ENCODE assay signal across 8 mouse cellular contexts in the genomic region with DNA sequence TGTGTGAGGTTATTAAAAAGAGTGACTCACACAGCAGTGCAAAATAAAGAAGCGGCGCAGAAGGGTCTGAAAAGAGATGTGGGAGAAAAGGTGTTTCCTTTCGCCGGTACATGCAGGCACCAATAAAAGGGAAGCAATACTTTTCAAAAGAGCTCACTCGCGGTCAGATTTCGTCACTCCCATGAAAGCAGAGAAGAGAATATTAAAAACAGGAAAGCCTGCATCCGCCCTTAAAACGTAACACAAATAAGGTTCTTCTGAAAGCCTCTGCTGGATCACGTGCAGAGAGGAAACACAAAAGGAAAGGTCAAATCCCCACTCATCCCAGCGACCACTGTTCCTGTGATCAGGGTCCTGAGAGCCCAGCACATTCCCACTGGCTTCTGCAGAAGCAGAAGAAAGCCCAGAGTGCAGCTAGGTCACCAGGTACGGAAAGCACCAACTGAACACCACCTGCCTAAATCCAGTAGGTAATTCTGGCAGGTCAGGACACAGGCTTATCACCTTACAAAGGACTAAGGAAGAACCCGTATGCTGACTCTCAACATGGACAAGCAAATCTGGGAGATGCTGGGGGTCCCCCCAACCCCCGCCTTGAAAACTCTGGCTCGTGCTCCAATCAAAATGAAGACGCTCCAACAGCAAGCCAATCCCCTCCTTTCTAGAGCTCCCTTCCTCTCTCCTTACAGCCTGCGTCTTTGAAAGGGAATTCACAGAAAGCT. TPM values are rescaled to one million over a fixed set of nuclear protein-coding genes. Genes with fewer than 3 reads are reported as not detected.
DNase-seq lines count a peak whose midpoint lies in the region; ATAC-seq lines count a peak whose summit lies in the region.

No protein-coding gene starts in this region.

- H3K27me3 ChIP-seq in embryonic facial prominence, embryonic 13.5 days, result no peaks in the 10 kb centered on the region
- no peaks in the 10 kb centered on the region for H3K27me3 ChIP-seq in hindbrain, embryonic 13.5 days
- 0 out of 2 replicates have a peak, but pooled peaks cover 3% of the 10 kb centered on the region for H3K27me3 ChIP-seq in midbrain, embryonic 15.5 days (replicated peaks)

- no peaks in the 10 kb centered on the region for H3K9me3 ChIP-seq in embryonic facial prominence, embryonic 13.5 days
- no peaks in the 10 kb centered on the region for H3K9me3 ChIP-seq in hindbrain, embryonic 13.5 days
- no peaks in the 10 kb centered on the region for H3K9me3 ChIP-seq in midbrain, embryonic 15.5 days

- DNase-seq in 416B (ENCODE audit: low read depth), result peak; percentile 97
- DNase-seq in CD4-positive, CD25-positive, alpha-beta regulatory T cell, adult 2 months (ENCODE audit: low read depth, low spot score), result peak; percentile 85
- peak; percentile 20 for DNase-seq in liver

- H3K36me3 ChIP-seq in embryonic facial prominence, embryonic 13.5 days, result no peaks in the 10 kb centered on the region
- H3K36me3 ChIP-seq in hindbrain, embryonic 13.5 days, result no peaks in the 10 kb centered on the region
- no peaks in the 10 kb centered on the region for H3K36me3 ChIP-seq in midbrain, embryonic 15.5 days (replicated peaks)

- peak overlapping the region; percentile 79 for H3K4me2 ChIP-seq in embryonic facial prominence, embryonic 13.5 days
- peak overlapping the region; percentile 81 for H3K4me2 ChIP-seq in hindbrain, embryonic 13.5 days
- H3K4me2 ChIP-seq in midbrain, embryonic 15.5 days, result peak overlapping the region; percentile 77

- peak; percentile 74; the same call in 1 of the 2 replicates for ATAC-seq in embryonic facial prominence, embryonic 13.5 days (ENCODE audit: insufficient number of reproducible peaks, insufficient read depth, low FRiP score, low TSS enrichment, low read depth)
- ATAC-seq in hindbrain, embryonic 13.5 days (ENCODE audit: low FRiP score), result peak; percentile 95
- ATAC-seq in midbrain, embryonic 15.5 days (replicated peaks), result peak; percentile 92
- ATAC-seq in erythroid progenitor cell, adult 5-6 weeks (replicated peaks; ENCODE audit: low FRiP score, poor library complexity, severe bottlenecking), result no peak
- no peak for ATAC-seq in erythroblast, adult 5-6 weeks (replicated peaks; ENCODE audit: low FRiP score, poor library complexity, severe bottlenecking)

- H3K9ac ChIP-seq in embryonic facial prominence, embryonic 13.5 days, result peak overlapping the region; percentile 66
- H3K9ac ChIP-seq in hindbrain, embryonic 13.5 days, result peak overlapping the region; percentile 67
- peak overlapping the region; percentile 41; the same call in 1 of the 2 replicates for H3K9ac ChIP-seq in midbrain, embryonic 15.5 days

- H3K27ac ChIP-seq in embryonic facial prominence, embryonic 13.5 days, result peak overlapping the region; percentile 84
- H3K27ac ChIP-seq in hindbrain, embryonic 13.5 days, result peak overlapping the region; percentile 66
- peak overlapping the region; percentile 62; the same call in 1 of the 2 replicates for H3K27ac ChIP-seq in midbrain, embryonic 15.5 days

- H3K4me3 ChIP-seq in embryonic facial prominence, embryonic 13.5 days, result peak overlapping the region; percentile 43
- H3K4me3 ChIP-seq in hindbrain, embryonic 13.5 days, result peak overlapping the region; percentile 43
- peak overlapping the region; percentile 40 for H3K4me3 ChIP-seq in midbrain, embryonic 15.5 days

- 7% methylated on average over 17 of the region's 17 CpGs for WGBS in embryonic facial prominence, embryonic 13.5 days
- WGBS in hindbrain, embryonic 13.5 days, result 12% methylated on average over 17 of the region's 17 CpGs
- 8% methylated on average over 17 of the region's 17 CpGs for WGBS in midbrain, embryonic 15.5 days

- peaks cover 20% of the 10 kb centered on the region for H3K4me1 ChIP-seq in embryonic facial prominence, embryonic 13.5 days
- peaks cover 21% of the 10 kb centered on the region for H3K4me1 ChIP-seq in hindbrain, embryonic 13.5 days (replicated peaks)
- H3K4me1 ChIP-seq in midbrain, embryonic 15.5 days, result peaks cover 21% of the 10 kb centered on the region

RNA-seq across cellular contexts. Expression of a gene that starts 16.4 kb away (rescaled TPM):
- 8.5 and 10.3 TPM in 2 replicates for polyA plus RNA-seq in embryonic facial prominence, embryonic 13.5 days (2015; fragmentation: Nextera tagmentation; extraction: Ambion mirVana)
- polyA plus RNA-seq in hindbrain, embryonic 13.5 days (2015; fragmentation: Nextera tagmentation; extraction: Ambion mirVana), result 2.3 and 2.6 TPM in 2 replicates
- 0.84 and 1.4 TPM in 2 replicates for polyA plus RNA-seq in midbrain, embryonic 15.5 days (2015; fragmentation: Nextera tagmentation; extraction: Ambion mirVana)
- not detected in 2 replicates for total RNA-seq in erythroid progenitor cell, adult 5-6 weeks (2015; ENCODE audit: low replicate concordance)
- total RNA-seq in erythroid progenitor cell, adult 5-6 weeks (2017; ENCODE audit: low replicate concordance), result 0.30 and 0.64 TPM in 2 replicates
- total RNA-seq in erythroblast, adult 5-6 weeks (2015; ENCODE audit: low replicate concordance), result not detected in 2 replicates
- total RNA-seq in erythroblast, adult 5-6 weeks (2017; ENCODE audit: low replicate concordance), result 0.09 and 1.3 TPM in 2 replicates

Comparison
In these comparisons a context has a peak if more than half of its experiments do, and no peak if none do; other contexts are left out.
1. DNase-seq: peak in every context shown above with its lines; median percentile 97 in 416B; 85 in CD4-positive, CD25-positive, alpha-beta regulatory T cell, adult 2 months; 20 in liver.
2. ATAC-seq: peak in embryonic facial prominence, embryonic 13.5 days (single experiment), hindbrain, embryonic 13.5 days (single experiment) and midbrain, embryonic 15.5 days (single experiment); none in erythroid progenitor cell, adult 5-6 weeks (single experiment) and erythroblast, adult 5-6 weeks (single experiment).
3. Peak in every context shown above with its lines, with median percentiles within 50 percentile points of each other: H3K27ac ChIP-seq, H3K4me2 ChIP-seq, H3K4me3 ChIP-seq and H3K9ac ChIP-seq.